Mouse (Mus musculus) bone marrow macrophage, adult 2 months (primary cell): ENCODE results near the gene Cebpa. TPM values are rescaled to one million over a fixed set of nuclear protein-coding genes. Genes with fewer than 3 reads are reported as not detected.

Experiments used
- H3K27ac ChIP-seq: 2 replicates; pipeline ENCODE4 v1.5.1; 2012; ENCODE audit warnings: low read depth, low read length; ENCODE audit not compliant: insufficient read depth
- H3K4me1 ChIP-seq: 2 replicates; pipeline ENCODE4 v1.6.1; 2012; ENCODE audit warnings: low read length; ENCODE audit not compliant: control insufficient read depth, insufficient read depth
- H3K4me3 ChIP-seq: 2 replicates; pipeline ENCODE4 v1.5.1; 2012; ENCODE audit warnings: mild to moderate bottlenecking, low read length, moderate library complexity; ENCODE audit not compliant: insufficient read depth
- CTCF ChIP-seq: IDR thresholded peaks from 2 replicates; pipeline ENCODE4 v1.5.1; 2012; ENCODE audit warnings: low read depth, mild to moderate bottlenecking, low read length, moderate library complexity
- POLR2A ChIP-seq: IDR thresholded peaks from 2 replicates; pipeline ENCODE4 v1.6.1; 2012; ENCODE audit warnings: mild to moderate bottlenecking, low read depth, low read length, borderline replicate concordance
- polyA plus RNA-seq: library from polyadenylated mRNA; stranded (reverse); fragments of >200 nt; gene quantifications from 2 replicates; pipeline ENCODE4 v1.2.4, GENCODE M21; 2012; ENCODE audit not compliant: missing spikeins, insufficient read depth, insufficient read length

Gene Cebpa
- polyA plus RNA-seq, 1 experiment = 78.9 TPM

DNA sequence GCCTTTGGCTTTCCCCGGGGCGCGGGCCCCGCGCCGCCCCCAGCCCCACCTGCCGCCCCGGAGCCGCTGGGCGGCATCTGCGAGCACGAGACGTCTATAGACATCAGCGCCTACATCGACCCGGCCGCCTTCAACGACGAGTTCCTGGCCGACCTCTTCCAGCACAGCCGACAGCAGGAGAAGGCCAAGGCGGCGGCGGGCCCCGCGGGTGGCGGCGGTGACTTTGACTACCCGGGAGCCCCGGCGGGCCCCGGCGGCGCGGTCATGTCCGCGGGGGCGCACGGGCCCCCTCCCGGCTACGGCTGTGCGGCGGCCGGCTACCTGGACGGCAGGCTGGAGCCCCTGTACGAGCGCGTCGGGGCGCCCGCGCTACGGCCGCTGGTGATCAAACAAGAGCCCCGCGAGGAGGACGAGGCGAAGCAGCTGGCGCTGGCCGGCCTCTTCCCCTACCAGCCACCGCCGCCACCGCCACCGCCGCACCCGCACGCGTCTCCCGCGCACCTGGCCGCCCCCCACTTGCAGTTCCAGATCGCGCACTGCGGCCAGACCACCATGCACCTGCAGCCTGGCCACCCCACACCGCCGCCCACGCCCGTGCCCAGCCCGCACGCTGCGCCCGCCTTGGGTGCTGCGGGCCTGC, 533 bp downstream of the Cebpa start:
- Histone ChIP-seq H3K27ac (peak overlapping the region; percentile 51), H3K4me1 (peaks cover 17% of the 10 kb centered on the region), H3K4me3 (peak overlapping the region; percentile 73)
- TF ChIP-seq CTCF = no peak
- TF ChIP-seq POLR2A = no peak

DNA sequence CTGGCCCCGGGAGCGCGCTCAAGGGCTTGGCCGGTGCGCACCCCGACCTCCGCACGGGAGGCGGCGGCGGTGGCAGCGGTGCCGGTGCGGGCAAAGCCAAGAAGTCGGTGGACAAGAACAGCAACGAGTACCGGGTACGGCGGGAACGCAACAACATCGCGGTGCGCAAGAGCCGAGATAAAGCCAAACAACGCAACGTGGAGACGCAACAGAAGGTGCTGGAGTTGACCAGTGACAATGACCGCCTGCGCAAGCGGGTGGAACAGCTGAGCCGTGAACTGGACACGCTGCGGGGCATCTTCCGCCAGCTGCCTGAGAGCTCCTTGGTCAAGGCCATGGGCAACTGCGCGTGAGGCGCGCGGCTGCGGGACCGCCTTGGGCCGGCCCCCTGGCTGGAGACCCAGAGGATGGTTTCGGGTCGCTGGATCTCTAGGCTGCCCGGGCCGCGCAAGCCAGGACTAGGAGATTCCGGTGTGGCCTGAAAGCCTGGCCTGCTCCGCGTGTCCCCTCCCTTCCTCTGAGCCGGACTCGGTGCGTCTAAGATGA, 1.1 kb downstream of the Cebpa start:
- no peak for TF ChIP-seq CTCF
- peak overlapping the region; percentile 73 for H3K4me3 ChIP-seq
- H3K27ac ChIP-seq = peak overlapping the region; percentile 22
- H3K4me1 ChIP-seq = peaks cover 21% of the 10 kb centered on the region

DNA sequence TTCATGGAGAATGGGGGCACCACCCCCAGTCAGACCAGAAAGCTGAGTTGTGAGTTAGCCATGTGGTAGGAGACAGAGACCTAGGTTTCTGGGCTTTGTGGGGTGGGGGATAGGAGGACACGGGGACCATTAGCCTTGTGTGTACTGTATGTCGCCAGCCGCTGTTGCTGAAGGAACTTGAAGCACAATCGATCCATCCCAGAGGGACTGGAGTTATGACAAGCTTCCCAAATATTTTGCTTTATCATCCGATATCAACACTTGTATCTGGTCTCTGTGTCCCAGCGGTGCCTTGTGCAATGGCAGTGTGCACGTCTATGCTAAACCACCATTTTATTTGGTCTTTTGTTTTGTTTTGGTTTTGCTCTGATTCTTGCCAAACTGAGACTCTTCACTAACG, 2.1 kb downstream of the Cebpa start:
- H3K4me1 ChIP-seq = peaks cover 24% of the 10 kb centered on the region
- no peak overlapping the region for H3K27ac ChIP-seq
- TF ChIP-seq POLR2A = 0 out of 2 replicates have a peak, but pooled peaks have one; percentile 7
- no peak for TF ChIP-seq CTCF
- peak overlapping the region; percentile 73 for H3K4me3 ChIP-seq

DNA sequence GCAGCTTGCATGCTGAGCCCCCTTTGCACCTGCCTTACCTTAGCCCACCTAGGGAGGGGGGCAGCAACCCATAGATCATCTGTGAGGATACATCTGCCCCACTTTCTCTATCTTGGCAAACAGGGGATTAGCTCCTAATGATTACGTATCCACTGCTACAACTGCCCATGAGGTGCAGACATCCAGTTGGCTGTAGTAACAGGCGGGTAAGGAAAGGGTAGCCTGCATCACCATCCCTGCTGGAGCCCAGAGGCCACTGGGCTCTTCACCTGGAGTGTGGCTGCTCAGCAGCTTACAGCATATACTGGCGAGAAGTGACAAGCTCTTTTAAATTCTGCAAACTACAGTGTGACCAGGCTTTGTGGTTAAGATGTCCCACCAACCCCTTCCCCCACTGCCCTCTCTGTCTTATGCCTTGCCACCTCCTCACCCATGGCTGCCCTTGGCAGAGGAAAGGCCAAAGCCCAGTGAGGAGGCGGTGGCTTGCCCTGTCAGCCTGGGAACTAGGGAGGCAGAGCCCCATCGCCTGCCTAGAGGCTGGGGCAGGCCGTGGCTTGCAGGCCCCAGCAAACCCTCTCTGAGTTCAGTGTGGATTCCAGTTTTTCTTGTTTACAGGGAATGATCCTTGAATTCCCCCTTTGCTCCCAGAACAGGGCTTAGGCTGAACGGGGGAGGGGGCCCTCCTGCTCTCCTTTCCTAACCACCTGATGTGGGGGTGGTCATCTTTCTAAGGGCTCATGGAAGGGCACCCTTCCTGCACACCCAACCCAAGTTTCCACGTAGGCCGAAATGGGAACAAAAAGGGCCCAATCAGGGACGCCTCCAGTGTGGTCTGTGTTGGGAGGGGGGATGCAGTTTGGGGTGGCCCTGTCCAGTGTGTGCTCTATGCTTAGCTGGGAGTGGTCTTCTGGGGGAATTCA, 3.6 kb downstream of the Cebpa start:
- no peak overlapping the region for H3K4me3 ChIP-seq
- peaks cover 31% of the 10 kb centered on the region for H3K4me1 ChIP-seq
- TF ChIP-seq CTCF = no peak
- no peak for TF ChIP-seq POLR2A
- H3K27ac ChIP-seq = no peak overlapping the region

DNA sequence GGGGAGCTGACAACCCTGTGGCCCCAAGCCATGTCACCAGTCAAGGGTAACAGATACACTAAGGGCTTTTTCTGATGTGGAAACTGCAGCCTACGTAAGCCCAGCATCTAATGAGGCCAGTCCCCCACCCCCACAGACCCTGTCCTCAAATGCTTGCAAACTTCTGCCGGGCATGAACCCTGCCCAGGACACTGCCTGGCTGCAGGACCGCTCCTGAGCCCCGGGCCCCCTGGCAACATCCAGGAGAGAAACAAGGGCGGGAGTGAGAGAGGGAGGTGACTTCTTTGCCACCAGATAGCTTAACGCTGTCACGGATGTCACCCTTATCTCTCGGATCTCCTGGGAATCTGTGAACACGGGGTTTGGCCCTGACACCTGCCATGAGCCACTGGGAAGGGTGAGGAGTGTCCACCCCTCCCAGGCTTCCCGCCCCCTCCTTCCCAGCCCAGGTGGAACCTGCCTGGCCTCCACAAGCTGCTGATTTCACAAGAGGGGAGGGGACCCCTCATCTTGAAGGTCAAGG, 4.4 kb downstream of the Cebpa start:
- Histone ChIP-seq H3K4me1 (peaks cover 38% of the 10 kb centered on the region), H3K4me3 (no peak overlapping the region), H3K27ac (no peak overlapping the region)
- no peak for TF ChIP-seq CTCF
- no peak for TF ChIP-seq POLR2A

DNA sequence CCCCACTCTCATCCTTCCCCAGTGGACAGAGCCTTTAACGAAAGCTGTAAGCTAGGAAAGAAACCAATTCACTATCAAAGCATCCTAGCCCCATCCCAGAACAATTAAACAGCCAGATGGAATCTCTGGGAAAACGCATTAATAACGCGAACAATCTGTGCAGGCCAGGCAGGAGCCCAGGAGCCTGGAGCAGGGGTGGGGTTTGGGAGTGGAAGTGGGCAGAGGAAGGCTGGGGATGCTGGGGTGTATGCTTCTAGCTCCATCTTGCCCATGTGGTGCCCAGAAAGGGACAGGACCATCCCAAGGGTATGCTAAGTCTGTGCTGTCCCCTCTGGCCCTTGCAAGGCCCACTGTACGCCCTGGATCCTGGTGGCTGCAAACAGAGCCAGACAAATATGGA, 5.1 kb downstream of the Cebpa start:
- H3K27ac ChIP-seq = no peak overlapping the region
- no peak for TF ChIP-seq POLR2A
- TF ChIP-seq CTCF = no peak
- H3K4me1 ChIP-seq = peaks cover 38% of the 10 kb centered on the region
- no peak overlapping the region for H3K4me3 ChIP-seq

DNA sequence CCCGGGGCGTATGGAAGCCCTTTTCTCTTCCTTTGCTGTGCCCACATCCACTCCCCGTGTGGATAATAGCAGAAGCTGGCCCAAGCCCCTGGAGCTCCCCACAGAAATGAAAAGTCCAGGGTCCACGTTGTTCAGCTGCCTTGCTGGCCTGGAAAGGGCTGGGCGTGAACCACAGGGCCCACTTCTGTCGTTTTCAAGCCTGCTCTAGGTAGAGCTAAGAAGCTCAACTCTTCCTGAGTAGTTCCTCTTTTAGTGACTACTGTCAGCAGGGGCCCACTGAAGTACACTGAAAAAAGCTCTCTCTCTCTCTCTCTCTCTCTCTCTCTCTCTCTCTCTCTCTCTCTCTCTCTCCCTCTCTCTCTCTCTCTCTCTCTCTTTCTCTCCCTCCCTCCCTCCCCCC, 5.7 kb downstream of the Cebpa start:
- Histone ChIP-seq H3K4me3 (no peak overlapping the region), H3K27ac (no peak overlapping the region), H3K4me1 (peaks cover 38% of the 10 kb centered on the region)
- no peak for TF ChIP-seq POLR2A
- TF ChIP-seq CTCF = no peak

DNA sequence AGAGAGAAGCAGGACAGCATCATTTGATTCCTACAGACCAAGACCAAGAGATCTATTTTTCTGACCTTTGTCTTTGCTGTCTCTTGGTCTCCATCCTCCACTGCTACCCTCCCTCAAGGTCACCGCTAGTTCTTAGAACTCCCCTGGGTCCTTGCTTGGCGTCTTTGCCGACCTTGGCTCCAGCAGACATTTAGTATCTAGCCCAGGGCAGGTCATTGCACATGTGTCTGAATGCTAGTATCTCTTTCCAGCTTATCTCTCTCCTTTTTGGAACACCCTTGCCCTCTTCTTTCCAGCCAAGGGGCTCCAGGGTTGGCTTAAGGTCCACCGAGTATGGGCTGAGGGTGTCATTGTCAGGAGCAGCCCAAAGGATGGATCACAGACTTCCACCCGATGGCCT, 6.9 kb downstream of the Cebpa start:
- Histone ChIP-seq H3K4me3 (no peak overlapping the region), H3K4me1 (peaks cover 38% of the 10 kb centered on the region), H3K27ac (no peak overlapping the region)
- TF ChIP-seq CTCF (no peak), POLR2A (no peak)

DNA sequence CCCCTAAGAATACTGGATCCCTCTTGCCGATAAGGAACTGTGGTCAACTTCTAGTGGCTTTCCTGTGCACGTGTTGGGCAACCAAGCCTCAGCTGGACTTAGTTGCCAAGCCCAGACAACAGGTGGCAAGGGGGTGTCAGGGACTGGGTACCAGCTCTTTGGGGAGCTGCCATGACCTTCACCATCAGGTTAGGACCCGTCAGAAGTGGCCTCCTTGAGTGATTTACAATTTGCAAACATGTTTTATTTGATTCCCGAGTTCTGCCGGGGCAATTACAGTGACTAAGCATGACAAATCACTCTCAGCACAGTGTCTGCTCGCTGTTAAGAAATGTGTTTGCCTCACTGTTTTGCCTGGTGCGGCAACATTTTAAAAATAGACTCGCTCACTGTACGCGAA, 7.9 kb downstream of the Cebpa start:
- TF ChIP-seq CTCF (no peak), POLR2A (no peak)
- no peak overlapping the region for H3K4me3 ChIP-seq
- no peak overlapping the region; the same call in 1 of the 2 replicates for H3K27ac ChIP-seq
- H3K4me1 ChIP-seq = peaks cover 37% of the 10 kb centered on the region

DNA sequence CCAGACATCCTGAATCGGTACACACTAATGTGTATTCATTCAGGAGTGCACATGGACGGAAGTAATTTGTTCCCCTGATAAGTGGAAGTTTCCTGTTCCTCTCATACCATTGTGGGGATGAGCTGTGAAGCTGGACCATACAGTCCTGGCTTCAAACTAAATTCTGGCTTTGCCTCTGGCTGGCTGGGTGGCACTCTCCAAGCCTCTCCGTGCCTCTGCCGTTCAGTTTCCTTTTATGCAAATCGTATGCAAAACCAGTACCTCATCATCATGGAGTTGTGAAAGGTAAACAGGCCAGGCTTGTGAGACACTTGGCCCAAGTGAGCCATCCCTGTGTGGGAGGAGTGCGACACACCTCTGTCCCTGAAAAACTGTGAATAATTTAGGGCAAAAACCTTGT, 8.6 kb downstream of the Cebpa start:
- Histone ChIP-seq H3K27ac (no peak overlapping the region), H3K4me1 (peaks cover 33% of the 10 kb centered on the region), H3K4me3 (no peak overlapping the region)
- no peak for TF ChIP-seq POLR2A
- TF ChIP-seq CTCF = no peak
